Mouse (Mus musculus) heart, adult 2 months (tissue): Measurements from ENCODE around the gene Slc46a3.

Source experiments
- EP300 ChIP-seq: fragments of 200-500 bp; IDR thresholded peaks from 2 replicates; pipeline ENCODE4 v1.6.1; 2011; ENCODE audit warnings: low read depth, low read length, control low read depth; ENCODE audit not compliant: insufficient read depth
- POLR2A ChIP-seq: fragments of 200-500 bp; IDR thresholded peaks from 2 replicates; pipeline ENCODE4 v1.6.1; 2011; ENCODE audit warnings: mild to moderate bottlenecking, low read depth, low read length, control low read depth; ENCODE audit not compliant: insufficient read depth

DNA sequence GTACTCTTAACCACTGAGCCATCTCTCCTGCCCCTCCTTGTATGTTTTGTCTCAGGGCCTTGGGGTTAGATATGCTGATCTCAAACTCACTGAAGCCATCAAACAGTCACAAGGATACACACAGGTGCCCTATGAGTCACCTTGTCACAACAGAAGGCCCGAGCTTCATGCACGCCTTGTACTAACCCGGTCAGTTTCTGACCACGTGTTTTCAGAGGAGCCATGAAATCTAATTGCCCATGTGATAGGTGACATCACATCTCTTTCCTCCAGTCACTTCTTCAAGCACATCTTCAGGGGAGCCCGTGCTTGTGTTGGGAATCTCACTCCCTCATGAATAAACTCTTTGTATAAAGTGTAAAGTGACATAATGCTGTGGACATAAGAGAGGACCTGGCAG, 30.0 kb upstream of the Slc46a3 start:
- TF ChIP-seq POLR2A = no peak
- TF ChIP-seq EP300 = no peak
